Mouse (Mus musculus) layer of hippocampus, adult 11-12 months (tissue): ENCODE data around the gene Car5a.
A peak's percentile ranks its signal among the peaks of the same experiment; 100 is the strongest.

Source experiments
- DNase-seq: peaks from one replicate; pipeline ENCODE4 v3.0.0; 2022; ENCODE audit warnings: low spot score

Gene Car5a

GRCm38 (mm10) chr8:121954981-121955555, 10.4 kb upstream of the Car5a start:
- no peak for DNase-seq

- DNase-seq, result no peak
Measured at GRCm38 (mm10) chr8:121953821-121954545, 9.3 kb upstream of the Car5a start.

- DNase-seq, result no peak
Measured at GRCm38 (mm10) chr8:121952800-121953199, 8.1 kb upstream of the Car5a start.

- DNase-seq, result no peak
Measured at GRCm38 (mm10) chr8:121952122-121952521, 7.4 kb upstream of the Car5a start.

- DNase-seq, result no peak
Measured at GRCm38 (mm10) chr8:121951656-121952009, 6.9 kb upstream of the Car5a start.

GRCm38 (mm10) chr8:121950749-121951655, 6.3 kb upstream of the Car5a start:
- peak; percentile 68 for DNase-seq

- peak; percentile 98 for DNase-seq
Measured at GRCm38 (mm10) chr8:121949941-121950748, 5.4 kb upstream of the Car5a start.

- no peak for DNase-seq
Measured at GRCm38 (mm10) chr8:121949222-121949800, 4.6 kb upstream of the Car5a start, which contains the start of gene Banp. Gene Banp (plus strand): TSS chr8:121949750.

- DNase-seq, result no peak
Measured at GRCm38 (mm10) chr8:121948321-121949145, 3.8 kb upstream of the Car5a start.

- DNase-seq, result peak; percentile 86
Measured at GRCm38 (mm10) chr8:121947753-121948141, 3.0 kb upstream of the Car5a start.

- DNase-seq, result no peak
Measured at GRCm38 (mm10) chr8:121947047-121947752, 2.5 kb upstream of the Car5a start.

GRCm38 (mm10) chr8:121946351-121946750, 1.6 kb upstream of the Car5a start:
- no peak for DNase-seq

GRCm38 (mm10) chr8:121943716-121944115, 988 bp downstream of the Car5a start:
- no peak for DNase-seq

GRCm38 (mm10) chr8:121943057-121943540, 1.6 kb downstream of the Car5a start:
- DNase-seq, result no peak

- no peak for DNase-seq
Measured at GRCm38 (mm10) chr8:121938732-121939131, 6.0 kb downstream of the Car5a start.

- no peak for DNase-seq
Measured at GRCm38 (mm10) chr8:121936391-121936790, 8.3 kb downstream of the Car5a start.

- DNase-seq, result peak; percentile 82
Measured at GRCm38 (mm10) chr8:121935341-121936294, 9.1 kb downstream of the Car5a start.

GRCm38 (mm10) chr8:121934923-121935322, 9.8 kb downstream of the Car5a start:
- no peak for DNase-seq

- peak; percentile 46 for DNase-seq
Measured at GRCm38 (mm10) chr8:121934506-121934905, 10.2 kb downstream of the Car5a start.
